Mouse (Mus musculus) T-cell, adult 2 months (primary cell): ENCODE data around the gene Zswim3.

Experiments used
- DNase-seq: peaks from one replicate; pipeline ENCODE4 v3.0.0; 2022; ENCODE audit warnings: low spot score

Gene Zswim3

GRCm38 (mm10) chr2:164806614-164807013 lies 1.7 kb downstream of the Zswim3 start:
- no peak for DNase-seq

GRCm38 (mm10) chr2:164813557-164813956 lies 8.7 kb downstream of the Zswim3 start:
- DNase-seq: no peak

GRCm38 (mm10) chr2:164815348-164815747 lies 10.4 kb downstream of the Zswim3 start:
- DNase-seq: no peak

GRCm38 (mm10) chr2:164815821-164816220 lies 10.9 kb downstream of the Zswim3 start:
- DNase-seq: no peak

- DNase-seq: no peak
These were observed 12.3 kb downstream of the Zswim3 start for GRCm38 (mm10) chr2:164817206-164817605.

GRCm38 (mm10) chr2:164817703-164818102 lies 12.8 kb downstream of the Zswim3 start:
- DNase-seq: no peak

GRCm38 (mm10) chr2:164821060-164821459 lies 16.2 kb downstream of the Zswim3 start:
- no peak for DNase-seq

GRCm38 (mm10) chr2:164822636-164823165 lies 17.8 kb downstream of the Zswim3 start, which contains the start of gene Zswim1:
TSS of gene Zswim1 (plus strand) at chr2:164822686.
- peak; percentile 97 for DNase-seq

- no peak for DNase-seq
These were observed 18.3 kb downstream of the Zswim3 start for GRCm38 (mm10) chr2:164823181-164823585.

- DNase-seq: peak; percentile 25
These were observed 19.1 kb downstream of the Zswim3 start for GRCm38 (mm10) chr2:164823969-164824368.

- DNase-seq: no peak
These were observed 20.6 kb downstream of the Zswim3 start for GRCm38 (mm10) chr2:164825521-164825920.

GRCm38 (mm10) chr2:164827146-164827850 lies 22.4 kb downstream of the Zswim3 start:
- DNase-seq: no peak

- no peak for DNase-seq
These were observed 23.5 kb downstream of the Zswim3 start, which contains the start of gene Spata25 for GRCm38 (mm10) chr2:164828437-164828836. TSS of gene Spata25 (minus strand) at chr2:164828537.

- no peak for DNase-seq
These were observed 24.2 kb downstream of the Zswim3 start for GRCm38 (mm10) chr2:164829090-164829489.

GRCm38 (mm10) chr2:164831029-164831428 lies 26.1 kb downstream of the Zswim3 start:
- no peak for DNase-seq

- no peak for DNase-seq
These were observed 27.3 kb downstream of the Zswim3 start for GRCm38 (mm10) chr2:164832032-164832747.

GRCm38 (mm10) chr2:164832748-164833301 lies 27.9 kb downstream of the Zswim3 start, which contains the start of gene Ctsa:
TSS of gene Ctsa (plus strand) at chr2:164832873.
- peak; percentile 77 for DNase-seq

- DNase-seq: peak; percentile 85
These were observed 28.5 kb downstream of the Zswim3 start, which contains the start of gene Neurl2 for GRCm38 (mm10) chr2:164833314-164833959. TSS of gene Neurl2 (minus strand) at chr2:164833456.

- peak; percentile 21 for DNase-seq
These were observed 29.6 kb downstream of the Zswim3 start for GRCm38 (mm10) chr2:164834531-164834930.

- DNase-seq: no peak
These were observed 30.3 kb downstream of the Zswim3 start for GRCm38 (mm10) chr2:164835164-164835563.

GRCm38 (mm10) chr2:164845782-164846181 lies 40.9 kb downstream of the Zswim3 start:
- DNase-seq: peak; percentile 32

- peak; percentile 65 for DNase-seq
These were observed 45.2 kb downstream of the Zswim3 start for GRCm38 (mm10) chr2:164850061-164850460.
